Mouse (Mus musculus) MEL (cell line): ENCODE data around the gene Galnt2. TPM values are rescaled to one million over a fixed set of nuclear protein-coding genes. Genes with fewer than 3 reads are reported as not detected.

ENCODE experiments used
- DNase-seq: peaks from one replicate; pipeline ENCODE4 v3.0.0; 2011; ENCODE audit warnings: low read depth, low spot score
- H3K27ac ChIP-seq: 2 replicates; pipeline ENCODE4 v1.5.1; 2012; ENCODE audit warnings: low read depth, mild to moderate bottlenecking, control low read depth, low read length, moderate library complexity; ENCODE audit not compliant: control insufficient read depth
- H3K27me3 ChIP-seq, 2 experiments: fragments of 150-350 bp in 1 of 2; sonication (generic) in 1 of 2; 2 replicates each; pipeline ENCODE4 v1.6.1; 2012; ENCODE audit warnings: low read length in 2 of 2, mild to moderate bottlenecking in 2 of 2, improper control_type of control experiment in 1 of 2, moderate library complexity in 1 of 2; ENCODE audit not compliant: insufficient read depth in 2 of 2, control insufficient read depth in 1 of 2
- H3K36me3 ChIP-seq, 2 experiments: 2 replicates each; pipeline ENCODE4 v1.6.1; 2012 to 2014; ENCODE audit warnings: low read length in 2 of 2, improper control_type of control experiment in 1 of 2, inconsistent platforms in 1 of 2, mild to moderate bottlenecking in 1 of 2; ENCODE audit not compliant: insufficient read depth in 2 of 2, control insufficient read depth in 1 of 2
- H3K4me1 ChIP-seq, 2 experiments: fragments of 150-350 bp in 1 of 2; sonication (generic) in 1 of 2; 2 replicates each; pipeline ENCODE4 v1.6.1; 2012; ENCODE audit warnings: low read length in 2 of 2, improper control_type of control experiment in 1 of 2, mild to moderate bottlenecking in 1 of 2; ENCODE audit not compliant: insufficient read depth in 2 of 2, control insufficient read depth in 1 of 2
- H3K4me3 ChIP-seq, 2 experiments: fragments of 150-350 bp in 1 of 2; sonication (generic) in 1 of 2; 2 replicates each; pipeline ENCODE4 v1.5.1; 2012; ENCODE audit warnings: low read depth in 2 of 2, low read length in 2 of 2, mild to moderate bottlenecking in 2 of 2, moderate library complexity in 2 of 2, control low read depth in 1 of 2, improper control_type of control experiment in 1 of 2; ENCODE audit not compliant: control insufficient read depth in 1 of 2, insufficient read depth in 1 of 2
- H3K79me2 ChIP-seq: 2 replicates; pipeline ENCODE4 v1.6.1; 2012; ENCODE audit warnings: mild to moderate bottlenecking, low read length, moderate library complexity; ENCODE audit not compliant: control insufficient read depth, poor library complexity, insufficient read depth
- H3K9ac ChIP-seq: 2 replicates; pipeline ENCODE4 v1.6.1; 2012; ENCODE audit warnings: low read depth, mild to moderate bottlenecking, control low read depth, low read length, moderate library complexity; ENCODE audit not compliant: control insufficient read depth, poor library complexity, severe bottlenecking
- H3K9me3 ChIP-seq: fragments of 150-350 bp; sonication (generic); replicated peaks from 2 replicates; pipeline ENCODE4 v1.6.1; 2012; ENCODE audit warnings: mild to moderate bottlenecking, low read length, improper control_type of control experiment, moderate library complexity; ENCODE audit not compliant: insufficient read depth
- CTCF ChIP-seq, 3 experiments: IDR thresholded peaks in 2 of 3; conservative IDR thresholded peaks in 1 of 3; 2 replicates each; pipeline ENCODE4 v1.5.1; 2011 to 2012; ENCODE audit warnings: low read length in 3 of 3, low read depth in 2 of 3, mild to moderate bottlenecking in 2 of 3, improper control_type of control experiment in 1 of 3, inconsistent platforms in 1 of 3, mixed read lengths in 1 of 3, moderate library complexity in 1 of 3; ENCODE audit not compliant: control insufficient read depth in 1 of 3, insufficient read depth in 1 of 3, poor library complexity in 1 of 3, severe bottlenecking in 1 of 3
- EP300 ChIP-seq, 2 experiments: IDR thresholded peaks; 2 replicates each; pipeline ENCODE4 v1.6.1; 2011; ENCODE audit warnings: improper control_type of control experiment in 2 of 2, low read length in 2 of 2, low read depth in 1 of 2, mild to moderate bottlenecking in 1 of 2
- ETS1 ChIP-seq: IDR thresholded peaks from 2 replicates; pipeline ENCODE4 v1.6.1; 2012; ENCODE audit warnings: low read depth, mild to moderate bottlenecking, inconsistent platforms, low read length, improper control_type of control experiment, moderate library complexity
- GABPA ChIP-seq: IDR thresholded peaks from 2 replicates; pipeline ENCODE4 v1.6.1; 2012; ENCODE audit warnings: low read depth, mild to moderate bottlenecking, inconsistent platforms, low read length, improper control_type of control experiment, moderate library complexity
- KAT2A ChIP-seq: conservative IDR thresholded peaks from 2 replicates; pipeline ENCODE4 v1.6.1; 2012; ENCODE audit warnings: low read depth, low read length, improper control_type of control experiment, inconsistent platforms
- MAX ChIP-seq: IDR thresholded peaks from 2 replicates; pipeline ENCODE4 v1.6.1; 2011; ENCODE audit warnings: low read length, improper control_type of control experiment
- MYB ChIP-seq: IDR thresholded peaks from 2 replicates; pipeline ENCODE4 v1.6.1; 2011; ENCODE audit warnings: mild to moderate bottlenecking, low read depth, low read length, improper control_type of control experiment
- MYC ChIP-seq: IDR thresholded peaks from 2 replicates; pipeline ENCODE4 v1.6.1; 2011; ENCODE audit warnings: low read depth, mild to moderate bottlenecking, low read length, improper control_type of control experiment, moderate library complexity
- NELFE ChIP-seq: IDR thresholded peaks from 2 replicates; pipeline ENCODE4 v1.6.1; 2011; ENCODE audit warnings: low read depth, low read length, improper control_type of control experiment
- RAD21 ChIP-seq: IDR thresholded peaks from 2 replicates; pipeline ENCODE4 v1.6.1; 2011; ENCODE audit warnings: mild to moderate bottlenecking, low read depth, low read length, improper control_type of control experiment
- SMC3 ChIP-seq: IDR thresholded peaks from 2 replicates; pipeline ENCODE4 v1.6.1; 2011; ENCODE audit warnings: low read depth, low read length, improper control_type of control experiment
- USF2 ChIP-seq, 2 experiments: IDR thresholded peaks; 2 replicates each; pipeline ENCODE4 v1.6.1; 2011 to 2012; ENCODE audit warnings: improper control_type of control experiment in 2 of 2, low read length in 2 of 2, borderline replicate concordance in 1 of 2, inconsistent platforms in 1 of 2, low read depth in 1 of 2, mild to moderate bottlenecking in 1 of 2; ENCODE audit not compliant: insufficient read depth in 1 of 2
- polyA plus RNA-seq, 2 experiments: library from polyadenylated mRNA; stranded (reverse) in 1 of 2; unstranded in 1 of 2; fragments of >175 nt in 1 of 2; fragments of >200 nt in 1 of 2; gene quantifications; 2 replicates each; pipeline versions ENCODE4 v1.2.1 to v1.2.4; 2012; ENCODE audit warnings: low replicate concordance in 2 of 2, low read depth in 1 of 2; ENCODE audit not compliant: insufficient read length in 2 of 2, insufficient read depth in 1 of 2, missing spikeins in 1 of 2
- total RNA-seq: library from RNA; depleted of rRNA; stranded (reverse); fragments of 300-350 nt; gene quantifications from 2 replicates; pipeline ENCODE4 v1.2.3, GENCODE M21; 2012

The Galnt2 gene
- total and polyA plus RNA-seq, 3 experiments, result 12.0 to 14.5 TPM; not detected in 1

GRCm38 (mm10) chr8:124368213-124368612 lies 137.0 kb downstream of the Galnt2 start:
- TF ChIP-seq CTCF (IDR thresholded peaks at IDR 0.05 in 2 of 3, conservative IDR thresholded peaks at IDR 0.05 in 1 of 3; ENCODE audit: control insufficient read depth in 1 of 3, insufficient read depth in 1 of 3, low read depth in 2 of 3, low read length in 3 of 3, poor library complexity in 1 of 3, severe bottlenecking in 1 of 3) (peak; percentile 75 to 85 (median 82)), MAX (no peak), RAD21 (peak; percentile 68), MYB (no peak), SMC3 (peak; percentile 66)
- no peaks in the 10 kb centered on the region for H3K27me3 ChIP-seq
- peak; percentile 67 for DNase-seq
- no peak overlapping the region for H3K9ac ChIP-seq
- H3K4me3 ChIP-seq, result no peak overlapping the region
- H3K9me3 ChIP-seq, result no peaks in the 10 kb centered on the region
- no peaks in the 10 kb centered on the region for H3K36me3 ChIP-seq
- no peak overlapping the region for H3K27ac ChIP-seq
- no peaks in the 10 kb centered on the region for H3K79me2 ChIP-seq
- no peaks in the 10 kb centered on the region for H3K4me1 ChIP-seq

GRCm38 (mm10) chr8:124370422-124371183 lies 139.4 kb downstream of the Galnt2 start:
- H3K27ac ChIP-seq, result no peak overlapping the region
- no peaks in the 10 kb centered on the region for H3K36me3 ChIP-seq
- H3K9me3 ChIP-seq, result no peaks in the 10 kb centered on the region
- no peak for DNase-seq
- no peak overlapping the region for H3K9ac ChIP-seq
- H3K4me3 ChIP-seq, result no peak overlapping the region
- TF ChIP-seq NELFE (no peak), MYC (no peak), GABPA (no peak), KAT2A (no peak), USF2 (IDR thresholded peaks at IDR 0.05; ENCODE audit: borderline replicate concordance in 1 of 2, insufficient read depth in 1 of 2, low read depth in 1 of 2, low read length in 2 of 2) (no peak), ETS1 (no peak)
- no peaks in the 10 kb centered on the region for H3K27me3 ChIP-seq
- H3K4me1 ChIP-seq, result no peaks in the 10 kb centered on the region
- no peaks in the 10 kb centered on the region for H3K79me2 ChIP-seq

- Histone ChIP-seq H3K9ac (no peak overlapping the region), H3K27ac (no peak overlapping the region), H3K36me3 (no peaks in the 10 kb centered on the region), H3K27me3 (no peaks in the 10 kb centered on the region), H3K79me2 (no peaks in the 10 kb centered on the region), H3K4me3 (no peak overlapping the region), H3K9me3 (no peaks in the 10 kb centered on the region), H3K4me1 (no peaks in the 10 kb centered on the region)
- TF ChIP-seq EP300 (IDR thresholded peaks at IDR 0.05; ENCODE audit: low read depth in 1 of 2, low read length in 2 of 2) (no peak), KAT2A (no peak)
- no peak for DNase-seq
These were observed 140.4 kb downstream of the Galnt2 start for GRCm38 (mm10) chr8:124371410-124372123.
